ENCODE assay signal across 9 mouse cellular contexts in the genomic region with DNA sequence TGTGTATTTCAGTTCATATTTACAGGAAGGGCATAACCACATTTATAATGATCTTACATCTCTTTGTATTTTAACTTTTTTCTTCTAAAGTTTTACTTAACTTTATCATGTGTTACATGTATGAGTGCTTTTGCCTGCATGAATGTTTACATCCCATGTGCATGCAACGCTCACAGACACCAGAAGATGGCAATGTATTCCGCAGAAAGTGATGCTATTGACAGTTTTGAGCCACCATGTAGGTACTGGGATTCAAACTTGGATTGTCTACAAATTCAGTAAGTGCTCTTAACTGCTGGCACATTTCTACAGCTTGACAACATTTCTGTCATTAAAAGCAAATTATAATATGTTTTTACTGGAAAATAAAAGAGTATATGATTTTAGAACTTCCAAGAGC. TPM values are rescaled to one million over a fixed set of nuclear protein-coding genes. Genes with fewer than 3 reads are reported as not detected.
DNase-seq lines count a peak whose midpoint lies in the region; ATAC-seq lines count a peak whose summit lies in the region.
"Had no signal": no experiment of that assay in that cellular context is flagged by ENCODE, and none has a peak within 500 bp of the region (broad histone marks: within the 10 kb centered on the region; RNA-seq: fewer than 3 reads in every experiment).

No protein-coding gene starts in this region.

- H3K27ac ChIP-seq in embryonic facial prominence, embryonic 11.5 days (replicated peaks; ENCODE audit: low read depth, low read length) = no peak overlapping the region
- H3K27ac ChIP-seq: hindbrain, embryonic 15.5 days had no signal

- H3K9ac ChIP-seq in embryonic facial prominence, embryonic 11.5 days (replicated peaks; ENCODE audit: low read length) = no peak overlapping the region
- H3K9ac ChIP-seq: hindbrain, embryonic 15.5 days had no signal

- H3K4me2 ChIP-seq in embryonic facial prominence, embryonic 11.5 days (ENCODE audit: low read depth, low read length) = no peak overlapping the region
- H3K4me2 ChIP-seq: hindbrain, embryonic 15.5 days had no signal

- no peaks in the 10 kb centered on the region for H3K9me3 ChIP-seq in embryonic facial prominence, embryonic 11.5 days (replicated peaks; ENCODE audit: control insufficient read depth, low read length)
- H3K9me3 ChIP-seq: hindbrain, embryonic 15.5 days had no signal

- DNase-seq in adrenal gland, adult 18-20 months (ENCODE audit: low spot score in 2 of 2) = peak; percentile 24 to 29
- no peak for DNase-seq in adrenal gland, postnatal 4 days (ENCODE audit: low spot score in 2 of 2)
- peak; percentile 9 to 18 for DNase-seq in urinary bladder, adult 18-20 months (ENCODE audit: low spot score in 2 of 2)
- DNase-seq in urinary bladder, postnatal 10 days (ENCODE audit: low spot score) = no peak
- DNase-seq in embryonic facial prominence, embryonic 11.5 days (ENCODE audit: low spot score) = peak; percentile 57
- peak; percentile 62 for DNase-seq in kidney, postnatal 14 days
- peak; percentile 18 for DNase-seq in skeletal muscle tissue, adult 2 months (ENCODE audit: low read depth, low spot score)

- H3K27me3 ChIP-seq in embryonic facial prominence, embryonic 11.5 days (ENCODE audit: control insufficient read depth, insufficient read depth, low read length) = no peaks in the 10 kb centered on the region
- H3K27me3 ChIP-seq: hindbrain, embryonic 15.5 days had no signal

- no peaks in the 10 kb centered on the region for H3K4me1 ChIP-seq in embryonic facial prominence, embryonic 11.5 days (ENCODE audit: control insufficient read depth, insufficient read depth, low read length)
- H3K4me1 ChIP-seq: hindbrain, embryonic 15.5 days had no signal

- no peak for ATAC-seq in embryonic facial prominence, embryonic 11.5 days (replicated peaks; ENCODE audit: insufficient number of reproducible peaks, low FRiP score, low TSS enrichment, low read depth)
- peak; percentile 92 for ATAC-seq in megakaryocyte progenitor cell, adult 5-6 weeks (replicated peaks; ENCODE audit: poor library complexity)

- no peaks in the 10 kb centered on the region for H3K36me3 ChIP-seq in embryonic facial prominence, embryonic 11.5 days (replicated peaks; ENCODE audit: control insufficient read depth, insufficient read depth, low read depth, low read length)
- H3K36me3 ChIP-seq: hindbrain, embryonic 15.5 days had no signal

- no peak overlapping the region for H3K4me3 ChIP-seq in embryonic facial prominence, embryonic 11.5 days (ENCODE audit: low read depth, low read length)
- H3K4me3 ChIP-seq: hindbrain, embryonic 15.5 days had no signal

- WGBS in embryonic facial prominence, embryonic 11.5 days = 20% methylated on average over 2 of the region's 2 CpGs

RNA-seq across cellular contexts. Expression of a gene that starts 9.9 kb away (rescaled TPM):
- total RNA-seq in adrenal gland, adult 18-20 months (2021) = not detected
- not detected for total RNA-seq in adrenal gland, postnatal 4 days (2021)
- not detected in 2 replicates for polyA plus RNA-seq in embryonic facial prominence, embryonic 11.5 days (2014; fragmentation: Nextera tagmentation; extraction: Ambion mirVana)
- not detected in 2 replicates for total RNA-seq in megakaryocyte progenitor cell, adult 5-6 weeks (2015)
- not detected in 2 replicates for total RNA-seq in megakaryocyte progenitor cell, adult 5-6 weeks (2017)
- polyA plus RNA-seq: hindbrain, embryonic 15.5 days had no signal

RNA-seq across cellular contexts. Expression of a gene that starts 54.2 kb away (rescaled TPM):
- not detected for total RNA-seq in adrenal gland, adult 18-20 months (2021)
- total RNA-seq in adrenal gland, postnatal 4 days (2021) = not detected
- polyA plus RNA-seq in embryonic facial prominence, embryonic 11.5 days (2014; fragmentation: Nextera tagmentation; extraction: Ambion mirVana) = not detected in 2 replicates
- total RNA-seq in megakaryocyte progenitor cell, adult 5-6 weeks (2015) = not detected in 2 replicates
- total RNA-seq in megakaryocyte progenitor cell, adult 5-6 weeks (2017) = not detected in 2 replicates
- polyA plus RNA-seq: hindbrain, embryonic 15.5 days had no signal

Comparison
In these comparisons a context has a peak if more than half of its experiments do, and no peak if none do; other contexts are left out.
1. DNase-seq: peak in adrenal gland, adult 18-20 months (2 of 2), urinary bladder, adult 18-20 months (2 of 2), embryonic facial prominence, embryonic 11.5 days (single experiment), kidney, postnatal 14 days (single experiment) and skeletal muscle tissue, adult 2 months (single experiment); none in adrenal gland, postnatal 4 days (0 of 2) and urinary bladder, postnatal 10 days (single experiment).